Mouse (Mus musculus): ENCODE results near the gene Rab6a. TPM values are rescaled to one million over a fixed set of nuclear protein-coding genes. Genes with fewer than 3 reads are reported as not detected.

The Rab6a gene
- total and polyA plus RNA-seq, 2 experiments from 2014 or later, result 241 to 336 TPM

DNA sequence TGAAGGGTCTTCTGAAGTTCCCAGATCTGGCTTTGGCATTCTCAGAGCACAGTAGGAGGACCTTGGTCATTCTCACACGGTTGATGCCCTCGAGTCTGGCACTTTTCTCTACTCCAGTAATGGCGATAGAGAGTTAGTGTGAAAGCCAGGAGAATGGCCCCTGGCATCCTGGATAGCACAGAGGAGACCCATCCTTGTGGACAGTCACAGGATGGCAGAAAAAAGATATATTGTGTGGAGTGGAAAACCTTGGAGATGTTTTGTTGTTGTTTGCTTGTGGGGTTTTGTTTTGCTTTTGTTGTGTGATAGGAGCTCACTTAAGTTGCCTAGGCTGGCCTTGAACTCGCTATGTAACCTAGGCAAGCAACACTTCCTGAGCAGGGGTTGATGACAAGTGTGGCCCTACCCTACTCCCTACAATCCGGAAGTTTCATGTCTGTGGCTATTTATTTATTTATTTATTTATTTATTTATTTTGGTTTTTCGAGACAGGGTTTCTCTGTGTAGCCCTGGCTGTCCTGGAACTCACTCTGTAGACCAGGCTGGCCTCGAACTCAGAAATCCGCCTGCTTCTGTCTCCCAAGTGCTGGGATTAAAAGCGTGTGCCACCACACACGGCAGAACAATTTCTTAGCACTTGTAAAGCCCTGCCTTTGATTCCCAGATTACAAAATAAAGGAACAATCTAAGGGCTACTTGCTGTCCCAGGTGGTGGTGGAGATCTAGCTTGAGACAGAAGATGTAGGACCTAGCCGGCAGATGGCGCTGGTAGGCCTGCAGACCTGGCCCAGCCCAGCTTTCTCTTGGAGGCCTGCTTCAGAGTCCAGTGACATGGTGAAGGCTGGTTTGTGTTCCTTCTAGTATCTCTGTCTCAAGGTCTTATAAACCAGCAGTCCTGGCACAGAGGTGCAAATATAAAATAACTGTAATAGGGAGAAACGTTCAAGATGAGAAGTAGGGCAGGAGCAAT, 78.1 kb downstream of the Rab6a start:
- Histone ChIP-seq H3K27ac (no peak overlapping the region), H3K36me3 (ENCODE audit: insufficient read depth, low read length) (no peaks in the 10 kb centered on the region), H3K9ac (replicated peaks; ENCODE audit: low read length) (no peak overlapping the region), H3K4me2 (ENCODE audit: low read depth, low read length) (no peak overlapping the region), H3K4me3 (ENCODE audit: low read length) (no peak overlapping the region), H3K27me3 (ENCODE audit: insufficient read depth, low read length) (no peaks in the 10 kb centered on the region), H3K9me3 (ENCODE audit: low read length) (no peaks in the 10 kb centered on the region), H3K4me1 (ENCODE audit: insufficient read depth, low read length) (no peaks in the 10 kb centered on the region)
- TF ChIP-seq CTCF (IDR thresholded peaks at IDR 0.05; ENCODE audit: low read depth), result peak; percentile 89
- peak; percentile 90 for DNase-seq (ENCODE audit: low spot score)
- 33% methylated on average over 12 of the region's 13 CpGs for WGBS
- peak; percentile 86 for ATAC-seq

DNA sequence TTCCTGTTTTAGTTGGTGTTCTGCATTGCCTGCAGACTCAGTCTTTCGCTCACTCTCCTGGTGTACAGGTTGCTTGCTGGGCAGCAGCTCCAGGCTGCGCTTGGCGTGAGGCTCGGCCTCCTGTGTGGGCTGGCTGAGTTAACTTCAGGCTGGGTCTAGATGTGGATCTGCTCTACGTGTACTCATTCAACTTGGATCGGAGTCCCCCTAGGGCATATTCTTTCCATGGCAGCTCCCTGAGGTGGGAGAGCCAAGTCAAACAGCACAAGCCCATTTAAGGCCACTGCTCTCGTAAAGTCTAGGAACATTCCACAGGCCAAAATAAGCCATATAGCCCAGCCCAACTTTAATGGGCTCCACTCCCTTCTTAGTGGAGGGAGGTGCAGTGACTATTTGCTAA, 81.3 kb downstream of the Rab6a start:
- H3K36me3 ChIP-seq (ENCODE audit: insufficient read depth, low read length), result no peaks in the 10 kb centered on the region

More for the DNA sequence above, 81.3 kb downstream of the Rab6a start:
- WGBS, result 80% methylated on average over 7 of the region's 7 CpGs
- no peak for DNase-seq (ENCODE audit: low spot score)
- Histone ChIP-seq H3K27ac (no peak overlapping the region), H3K9ac (replicated peaks; ENCODE audit: low read length) (no peak overlapping the region), H3K27me3 (ENCODE audit: insufficient read depth, low read length) (no peaks in the 10 kb centered on the region), H3K4me1 (ENCODE audit: insufficient read depth, low read length) (no peaks in the 10 kb centered on the region), H3K4me2 (ENCODE audit: low read depth, low read length) (no peak overlapping the region), H3K4me3 (ENCODE audit: low read length) (no peak overlapping the region), H3K9me3 (ENCODE audit: low read length) (no peaks in the 10 kb centered on the region)
- no peak for TF ChIP-seq CTCF (IDR thresholded peaks at IDR 0.05; ENCODE audit: low read depth)
- ATAC-seq, result no peak

Other genes with a start within 250 kb of the Rab6a start
- gene C2cd3, start 235.2 kb upstream of the Rab6a start, total RNA-seq (2014; rRNA removed), result 18.2 and 18.3 TPM in 2 replicates
- 9.2 and 9.8 TPM in 2 replicates for gene C2cd3, start 235.2 kb upstream of the Rab6a start, polyA plus RNA-seq (2015; fragmentation: Nextera tagmentation; extraction: Ambion mirVana)
- 133 and 155 TPM in 2 replicates for gene Ppme1, start 235.1 kb upstream of the Rab6a start, total RNA-seq (2014; rRNA removed)
- gene Ppme1, start 235.1 kb upstream of the Rab6a start, polyA plus RNA-seq (2015; fragmentation: Nextera tagmentation; extraction: Ambion mirVana), result 122 and 138 TPM in 2 replicates
- gene Ucp3, start 134.4 kb upstream of the Rab6a start, total RNA-seq (2014; rRNA removed), result 0.10 and 0.11 TPM in 2 replicates
- gene Ucp3, start 134.4 kb upstream of the Rab6a start, polyA plus RNA-seq (2015; fragmentation: Nextera tagmentation; extraction: Ambion mirVana), result 0.16 TPM in 2 replicates
- gene Ucp2, start 114.1 kb upstream of the Rab6a start, total RNA-seq (2014; rRNA removed), result 70.5 and 101 TPM in 2 replicates
- gene Ucp2, start 114.1 kb upstream of the Rab6a start, polyA plus RNA-seq (2015; fragmentation: Nextera tagmentation; extraction: Ambion mirVana), result 112 and 113 TPM in 2 replicates
- 3.9 and 7.1 TPM in 2 replicates for gene Dnajb13, start 92.5 kb upstream of the Rab6a start, total RNA-seq (2014; rRNA removed)
- 6.4 and 7.2 TPM in 2 replicates for gene Dnajb13, start 92.5 kb upstream of the Rab6a start, polyA plus RNA-seq (2015; fragmentation: Nextera tagmentation; extraction: Ambion mirVana)
- 2.8 and 7.6 TPM in 2 replicates for gene Coa4, start 70.3 kb upstream of the Rab6a start, total RNA-seq (2014; rRNA removed)
- gene Coa4, start 70.3 kb upstream of the Rab6a start, polyA plus RNA-seq (2015; fragmentation: Nextera tagmentation; extraction: Ambion mirVana), result 4.9 and 6.2 TPM in 2 replicates
- 26.8 and 29.8 TPM in 2 replicates for gene Mrpl48, start 891 bp downstream of the Rab6a start, total RNA-seq (2014; rRNA removed)
- gene Mrpl48, start 891 bp downstream of the Rab6a start, polyA plus RNA-seq (2015; fragmentation: Nextera tagmentation; extraction: Ambion mirVana), result 97.5 and 100 TPM in 2 replicates
- 47.0 and 51.8 TPM in 2 replicates for gene Plekhb1, start 55.0 kb downstream of the Rab6a start, total RNA-seq (2014; rRNA removed)
- 40.4 and 49.3 TPM in 2 replicates for gene Plekhb1, start 55.0 kb downstream of the Rab6a start, polyA plus RNA-seq (2015; fragmentation: Nextera tagmentation; extraction: Ambion mirVana)
- gene Fam168a, start 99.2 kb downstream of the Rab6a start, total RNA-seq (2014; rRNA removed), result 123 and 162 TPM in 2 replicates
- 98.2 and 116 TPM in 2 replicates for gene Fam168a, start 99.2 kb downstream of the Rab6a start, polyA plus RNA-seq (2015; fragmentation: Nextera tagmentation; extraction: Ambion mirVana)

Measured in hindbrain, postnatal 0 days (tissue).